Mouse (Mus musculus) stomach, embryonic 14.5 days (tissue): ENCODE results near the gene Tmub2. TPM values are rescaled to one million over a fixed set of nuclear protein-coding genes. Genes with fewer than 3 reads are reported as not detected.

Source experiments
- ATAC-seq: fragments of 200-750 bp; cut with Nextera tagmentation; 2 replicates; pipeline ENCODE4 v1.8.0; 2017; ENCODE audit warnings: low read depth, moderate TSS enrichment; ENCODE audit not compliant: insufficient number of reproducible peaks, insufficient read depth, low FRiP score
- H3K27ac ChIP-seq: fragments of 300-500 bp; sonication (generic); 2 replicates; pipeline ENCODE4 v1.5.1; 2014; ENCODE audit warnings: mild to moderate bottlenecking, low read length, moderate library complexity, mixed read lengths
- H3K27me3 ChIP-seq: fragments of 300-500 bp; sonication (generic); 2 replicates; pipeline ENCODE4 v1.6.1; 2014; ENCODE audit warnings: low read length, control low read depth, mixed read lengths; ENCODE audit not compliant: control insufficient read depth, insufficient read depth
- H3K36me3 ChIP-seq: fragments of 300-500 bp; sonication (generic); 2 replicates; pipeline ENCODE4 v1.6.1; 2014; ENCODE audit warnings: mild to moderate bottlenecking, control low read depth, low read length, moderate library complexity, mixed read lengths; ENCODE audit not compliant: control insufficient read depth, insufficient read depth
- H3K4me1 ChIP-seq: fragments of 300-500 bp; sonication (generic); 2 replicates; pipeline ENCODE4 v1.6.1; 2014; ENCODE audit warnings: low read length, control low read depth, mixed read lengths; ENCODE audit not compliant: control insufficient read depth, insufficient read depth
- H3K4me2 ChIP-seq: fragments of 300-500 bp; sonication (generic); replicated peaks from 2 replicates; pipeline ENCODE4 v1.6.1; 2014; ENCODE audit warnings: low read depth, low read length, control low read depth
- H3K4me3 ChIP-seq: fragments of 300-500 bp; sonication (generic); 2 replicates; pipeline ENCODE4 v1.5.1; 2014; ENCODE audit warnings: low read depth, low read length, control low read depth
- H3K9ac ChIP-seq: fragments of 300-500 bp; sonication (generic); replicated peaks from 2 replicates; pipeline ENCODE4 v1.6.1; 2014; ENCODE audit warnings: low read depth, mild to moderate bottlenecking, control low read depth, low read length, moderate library complexity, mixed read lengths
- H3K9me3 ChIP-seq: fragments of 300-500 bp; sonication (generic); 2 replicates; pipeline ENCODE4 v1.6.1; 2016; ENCODE audit warnings: low read depth, low read length, control low read depth; ENCODE audit not compliant: control insufficient read depth
- WGBS: fragments of 180-500 bp; shearing (Covaris S2); extraction: QIAGEN DNeasy Blood & Tissue Kit; methylation state at CpG from one replicate; pipeline ENCODE4 v1.1.7; 2014; 5-methylcytosine and 5-hydroxymethylcytosine counted together
- polyA plus RNA-seq: library from polyadenylated mRNA; unstranded; fragments of >200 nt; fragmentation: Nextera tagmentation; extraction: Ambion mirVana; gene quantifications from 2 replicates; pipeline ENCODE4 v1.2.1, GENCODE M21; 2014

The Tmub2 gene
- polyA plus RNA-seq, 1 experiment from 2014 or later = 53.0 TPM

DNA sequence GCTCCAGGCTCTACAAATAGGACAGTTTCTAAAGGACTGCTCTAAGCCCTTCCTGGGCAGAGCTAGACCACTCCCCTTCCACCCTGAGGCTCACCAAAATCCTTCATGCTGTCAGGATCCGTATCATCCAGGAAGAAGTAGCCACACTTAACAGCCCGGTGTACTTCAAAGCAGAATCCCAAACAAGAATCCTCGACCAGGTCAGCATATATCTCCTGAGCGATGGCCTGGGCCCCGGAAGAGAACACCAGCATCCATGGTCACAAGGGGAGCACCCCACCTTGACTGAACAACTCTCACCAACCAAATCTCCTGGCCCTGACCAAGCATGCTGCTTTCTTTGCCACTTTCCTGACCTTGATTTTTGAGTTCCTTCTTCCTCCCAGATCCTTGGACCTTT is 9.7 kb downstream of the Tmub2 start:
- peak overlapping the region; percentile 77; the same call in 1 of the 2 replicates for H3K9ac ChIP-seq
- peak overlapping the region; percentile 100; the same call in 1 of the 2 replicates for H3K27ac ChIP-seq
- peaks cover 8% of the 10 kb centered on the region for H3K4me1 ChIP-seq
- H3K36me3 ChIP-seq = peaks cover 37% of the 10 kb centered on the region
- peak overlapping the region; percentile 68; the same call in 1 of the 2 replicates for H3K4me3 ChIP-seq
- peak overlapping the region; percentile 71; the same call in 1 of the 2 replicates for H3K4me2 ChIP-seq
- WGBS = 68% methylated on average over 5 of the region's 5 CpGs
- no peaks in the 10 kb centered on the region for H3K9me3 ChIP-seq
- no peaks in the 10 kb centered on the region for H3K27me3 ChIP-seq
- ATAC-seq = no peak

DNA sequence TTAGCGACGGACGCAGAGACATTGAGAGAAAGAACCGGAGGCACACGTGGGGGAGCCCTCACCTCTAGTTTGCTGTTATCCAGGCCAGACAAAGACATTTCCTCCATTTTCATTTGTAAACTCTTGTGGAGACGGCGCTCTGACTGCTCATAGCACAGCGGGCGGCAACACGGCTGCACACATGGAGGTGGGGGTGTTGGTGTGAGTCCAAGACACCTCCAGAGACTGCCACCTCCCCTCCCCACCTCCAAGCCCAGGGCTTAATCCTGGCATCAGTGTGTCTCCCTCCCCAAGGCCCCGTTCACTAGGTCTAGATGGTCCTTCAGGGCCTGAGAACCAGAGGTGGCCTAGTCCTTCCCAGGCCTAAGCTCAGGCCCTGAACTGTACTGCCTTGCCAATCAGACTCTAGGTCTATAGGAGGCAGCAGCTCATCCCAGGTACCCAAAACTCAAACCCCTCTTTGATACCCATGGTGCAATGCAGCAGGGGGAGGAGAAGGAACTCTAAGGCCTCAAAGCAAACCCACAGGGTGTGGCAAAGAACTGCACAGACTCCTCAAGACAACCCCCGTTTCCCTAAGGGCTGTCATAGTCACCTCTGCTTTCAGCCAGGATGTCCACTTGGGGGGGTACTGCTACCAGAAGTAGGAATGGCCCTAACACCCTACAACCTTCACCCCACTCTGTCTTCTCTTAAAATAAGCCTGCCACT is 10.3 kb downstream of the Tmub2 start:
- WGBS = 58% methylated on average over 12 of the region's 12 CpGs
- Histone ChIP-seq H3K9ac (peak overlapping the region; percentile 77), H3K4me2 (peak overlapping the region; percentile 71), H3K27ac (peak overlapping the region; percentile 100), H3K4me1 (peaks cover 8% of the 10 kb centered on the region), H3K4me3 (peak overlapping the region; percentile 68), H3K36me3 (peaks cover 33% of the 10 kb centered on the region), H3K27me3 (no peaks in the 10 kb centered on the region), H3K9me3 (no peaks in the 10 kb centered on the region)
- no peak for ATAC-seq

DNA sequence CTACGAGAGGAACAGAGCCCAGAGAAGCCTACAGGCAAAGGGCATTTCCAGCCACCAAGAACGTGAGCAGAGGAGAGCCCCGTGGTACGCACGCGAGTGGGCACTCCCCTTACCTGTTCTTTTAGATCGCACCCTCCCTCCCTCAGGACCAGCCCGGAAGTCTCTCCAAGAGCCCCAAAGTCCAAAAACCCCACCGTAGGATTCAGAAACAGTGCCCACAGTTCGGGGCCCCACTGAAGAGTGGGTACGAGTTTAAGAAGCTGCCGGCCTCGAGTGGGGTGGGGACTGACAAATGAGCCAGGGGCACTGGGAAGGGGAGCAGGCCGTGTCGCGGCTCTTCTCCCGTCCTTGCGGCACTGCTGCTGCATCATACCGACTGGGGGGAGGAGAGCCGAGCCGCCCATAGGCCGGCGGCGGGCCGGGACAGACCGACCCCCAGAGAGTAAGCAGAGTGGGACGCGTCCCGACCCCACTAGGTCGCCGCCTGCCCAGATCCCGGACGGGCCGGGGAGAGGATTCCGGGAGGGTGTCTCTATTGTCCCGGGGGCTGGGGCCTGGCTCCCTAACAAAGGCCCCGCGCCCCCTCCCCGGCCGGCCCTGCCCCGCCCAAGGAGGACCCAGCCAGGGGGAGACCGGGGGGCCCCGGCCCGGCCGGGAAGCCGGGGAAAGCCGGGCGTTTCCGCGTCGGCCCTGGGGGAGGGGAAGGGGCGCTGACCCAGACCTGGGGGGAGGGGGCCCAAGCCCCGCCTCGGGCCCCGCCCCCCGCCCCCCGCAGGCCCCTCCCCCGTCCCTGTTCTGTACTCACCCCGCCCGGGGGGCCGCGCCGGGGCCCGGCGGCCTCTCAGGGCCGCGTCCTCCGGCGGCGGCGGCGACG is 11.1 kb downstream of the Tmub2 start:
- WGBS = 1% methylated on average over 32 of the region's 73 CpGs
- H3K4me2 ChIP-seq = peak overlapping the region; percentile 71
- peak overlapping the region; percentile 77 for H3K9ac ChIP-seq
- H3K4me1 ChIP-seq = peaks cover 8% of the 10 kb centered on the region
- H3K9me3 ChIP-seq = no peaks in the 10 kb centered on the region
- peak overlapping the region; percentile 100 for H3K27ac ChIP-seq
- H3K27me3 ChIP-seq = no peaks in the 10 kb centered on the region
- ATAC-seq = peak; percentile 15
- H3K4me3 ChIP-seq = peak overlapping the region; percentile 68
- peaks cover 27% of the 10 kb centered on the region for H3K36me3 ChIP-seq

DNA sequence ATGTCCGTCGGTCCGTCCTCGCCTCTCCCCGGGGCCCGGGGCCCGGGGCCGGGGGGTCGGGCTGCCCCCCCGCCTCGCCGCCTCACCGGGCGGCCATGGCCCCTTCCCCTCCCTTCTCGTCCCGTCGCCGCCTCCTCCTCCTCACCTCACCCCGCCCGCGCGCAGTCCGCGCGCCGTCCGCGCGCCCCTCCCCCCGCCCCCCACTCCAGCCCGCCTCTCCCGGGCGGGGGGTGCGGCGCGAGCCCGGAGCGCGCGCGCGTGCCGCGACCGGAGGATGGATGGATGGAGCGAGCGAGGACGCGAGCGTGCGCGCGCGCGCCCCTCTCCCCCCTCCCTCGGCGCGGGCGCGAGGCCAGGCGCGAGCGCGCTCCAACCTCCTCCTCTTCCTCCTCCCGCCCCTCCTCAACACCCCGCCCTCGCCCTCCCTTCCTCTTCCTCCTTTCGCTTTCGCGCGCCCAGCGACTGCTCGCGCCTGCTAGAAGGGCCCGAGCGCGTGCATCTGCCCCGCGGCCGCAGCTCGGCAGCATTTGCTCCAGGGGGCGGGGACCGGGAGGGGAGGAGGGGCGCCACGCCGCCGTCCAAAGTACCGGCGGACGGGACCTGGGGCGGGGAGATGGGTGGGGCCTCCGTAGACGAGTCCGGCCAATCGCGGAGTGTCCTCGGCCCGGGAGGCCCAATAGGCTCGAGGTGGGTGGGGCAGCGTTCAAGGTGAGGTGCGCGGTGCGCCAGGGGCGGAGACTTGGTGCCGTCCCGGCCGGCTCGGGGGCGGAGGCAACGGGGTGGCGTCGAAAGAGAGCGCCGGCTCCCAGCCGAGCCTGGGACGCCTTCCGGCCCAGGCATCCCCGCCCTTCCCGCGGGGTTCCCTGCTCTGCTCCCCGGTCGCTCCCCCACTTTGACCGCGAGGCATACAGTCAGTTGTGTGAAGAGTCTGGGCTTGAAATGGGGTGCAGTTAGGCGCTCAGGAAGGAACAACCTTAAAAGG is 12.1 kb downstream of the Tmub2 start, which contains the start of gene Atxn7l3:
TSS of gene Atxn7l3 (minus strand) at position 141 of the 982 bp plus-strand sequence.
- peak within 1 kb of the TSS; percentile 100 for H3K27ac ChIP-seq
- H3K27me3 ChIP-seq = no peaks in the 10 kb centered on the region
- no peaks in the 10 kb centered on the region for H3K9me3 ChIP-seq
- peak within 1 kb of the TSS; percentile 77 for H3K9ac ChIP-seq
- peaks cover 17% of the 10 kb centered on the region for H3K36me3 ChIP-seq
- H3K4me1 ChIP-seq = peaks cover 8% of the 10 kb centered on the region
- under 1% methylated on average over 74 of the region's 125 CpGs for WGBS
- ATAC-seq = peak; percentile 94
- H3K4me2 ChIP-seq = peak within 1 kb of the TSS; percentile 80
- peak within 1 kb of the TSS; percentile 68 for H3K4me3 ChIP-seq

DNA sequence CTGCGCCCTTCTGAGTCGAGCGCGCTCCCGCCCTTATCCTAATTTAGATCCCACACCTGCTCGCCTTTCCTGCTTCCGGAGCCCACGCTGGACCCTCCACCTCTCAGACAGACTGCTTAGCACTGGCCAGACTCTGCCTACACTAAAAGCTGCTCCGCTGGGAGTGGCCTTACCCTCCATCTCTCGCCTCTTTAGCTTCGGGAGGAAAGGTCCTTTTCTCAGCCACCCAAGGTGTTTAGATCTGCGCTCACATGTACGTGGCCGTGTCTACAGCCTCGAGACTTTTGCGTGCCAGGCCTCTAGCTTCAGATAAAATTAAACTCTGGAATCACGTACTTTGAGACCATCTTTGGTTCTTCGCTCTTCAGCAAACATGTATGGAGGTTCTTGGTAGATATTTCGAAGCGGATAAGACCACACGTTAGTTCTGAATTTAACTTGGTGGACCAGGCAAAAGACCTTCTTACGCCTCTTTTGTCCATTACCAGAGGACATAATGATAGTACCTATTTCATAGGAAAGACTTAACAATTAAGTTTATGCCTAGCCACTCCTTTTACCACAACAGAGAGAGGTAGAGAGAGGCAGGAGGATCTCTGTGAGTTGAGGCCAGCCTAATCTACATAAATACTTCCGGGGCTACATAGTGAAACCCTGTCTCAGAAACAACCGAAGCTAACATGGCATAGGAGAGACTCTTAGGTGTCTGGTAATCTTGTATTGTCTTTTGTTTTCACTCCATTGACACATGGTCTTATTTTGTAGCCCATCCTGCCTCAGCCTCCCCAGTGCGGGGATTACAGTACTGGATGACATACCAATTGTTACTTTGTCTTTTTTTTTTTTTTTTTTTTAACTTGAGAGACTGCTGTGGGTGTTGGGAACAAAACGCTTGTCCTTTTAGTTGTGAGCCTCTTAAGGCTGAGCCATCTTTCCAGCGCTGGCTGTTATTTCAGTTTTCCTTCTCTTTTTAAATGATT is 13.1 kb downstream of the Tmub2 start:
- Histone ChIP-seq H3K9ac (peak overlapping the region; percentile 36), H3K27ac (peak overlapping the region; percentile 100), H3K4me2 (peak overlapping the region; percentile 80), H3K9me3 (no peaks in the 10 kb centered on the region), H3K27me3 (no peaks in the 10 kb centered on the region), H3K4me1 (peaks cover 8% of the 10 kb centered on the region), H3K4me3 (peak overlapping the region; percentile 68), H3K36me3 (peaks cover 6% of the 10 kb centered on the region)
- ATAC-seq = peak; percentile 12; the same call in 1 of the 2 replicates
- 22% methylated on average over 27 of the region's 27 CpGs for WGBS

DNA sequence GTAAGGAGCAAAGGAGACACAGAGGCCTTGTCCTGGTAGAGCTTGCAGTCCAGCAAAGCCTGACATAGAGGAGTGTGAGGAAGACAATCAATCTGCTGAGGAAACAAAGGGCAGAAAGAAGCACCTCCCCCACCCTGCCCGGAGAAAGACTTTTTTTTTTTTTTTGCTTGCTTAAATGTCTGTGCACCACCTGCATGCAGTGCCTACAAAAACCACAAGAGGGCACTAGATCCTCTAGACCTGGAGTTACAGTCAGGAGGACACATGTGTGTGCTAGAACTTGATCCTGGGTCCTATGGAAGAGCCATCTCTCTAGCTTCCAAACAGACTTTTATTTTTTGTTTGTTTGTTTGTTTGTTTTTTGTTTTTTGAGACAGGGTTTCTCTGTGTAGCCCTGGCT is 15.1 kb downstream of the Tmub2 start:
- Histone ChIP-seq H3K4me3 (no peak overlapping the region), H3K27me3 (no peaks in the 10 kb centered on the region), H3K27ac (no peak overlapping the region), H3K4me1 (peaks cover 6% of the 10 kb centered on the region), H3K9ac (no peak overlapping the region), H3K36me3 (no peaks in the 10 kb centered on the region), H3K9me3 (no peaks in the 10 kb centered on the region), H3K4me2 (no peak overlapping the region)
- WGBS = 8% methylated on average over 1 of the region's 1 CpGs
- ATAC-seq = no peak

DNA sequence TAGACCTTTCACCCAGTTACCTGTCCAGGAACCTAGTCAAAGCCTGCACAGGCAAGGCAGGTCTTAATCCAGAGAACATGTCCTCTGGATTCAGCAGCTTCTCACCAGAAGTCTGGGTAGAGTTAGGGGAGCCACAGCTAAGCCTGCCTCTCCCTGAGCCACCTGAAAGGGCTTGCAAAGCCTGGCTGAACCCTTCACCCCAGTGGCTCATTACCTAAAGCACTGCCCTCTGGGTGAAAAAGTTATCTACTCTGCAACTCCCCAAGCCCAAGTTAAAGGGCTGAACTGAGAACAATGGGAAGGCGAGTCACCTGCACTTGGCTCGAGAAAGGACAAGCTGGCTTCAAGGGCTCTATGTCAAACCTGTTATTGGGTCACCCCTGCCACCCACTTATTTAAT is 19.4 kb downstream of the Tmub2 start:
- H3K9ac ChIP-seq = no peak overlapping the region

More for the DNA sequence above, 19.4 kb downstream of the Tmub2 start:
- Histone ChIP-seq H3K4me3 (no peak overlapping the region), H3K27me3 (no peaks in the 10 kb centered on the region), H3K9me3 (no peaks in the 10 kb centered on the region), H3K27ac (no peak overlapping the region), H3K4me2 (no peak overlapping the region), H3K36me3 (peaks cover 25% of the 10 kb centered on the region), H3K4me1 (0 out of 2 replicates have a peak, but pooled peaks cover 3% of the 10 kb centered on the region)
- 39% methylated on average over 2 of the region's 2 CpGs for WGBS
- ATAC-seq = no peak
